Mouse (Mus musculus) olfactory bulb, adult 2 months (tissue): ENCODE data around the gene Ifi205.
"Not testable (repeated sequence)": the region's sequence is repeated elsewhere in the genome, so short reads cannot be mapped to it uniquely, and the experiment has no call there.

Source experiments
- CTCF ChIP-seq: fragments of 200-500 bp; IDR thresholded peaks from 2 replicates; pipeline ENCODE4 v1.5.1; 2012; ENCODE audit warnings: low read depth, mild to moderate bottlenecking, low read length, moderate library complexity; ENCODE audit not compliant: insufficient read depth
- POLR2A ChIP-seq: fragments of 200-500 bp; IDR thresholded peaks from 2 replicates; pipeline ENCODE4 v1.6.1; 2012; ENCODE audit warnings: mild to moderate bottlenecking, low read depth, low read length, moderate library complexity; ENCODE audit not compliant: insufficient read depth

- TF ChIP-seq POLR2A, CTCF: not testable (repeated sequence)
Observed at GRCm38 (mm10) chr1:174048227-174048626, 16.6 kb upstream of the Ifi205 start.
